Comparison of ENCODE assay signal across 42 mouse cellular contexts in the genomic region with DNA sequence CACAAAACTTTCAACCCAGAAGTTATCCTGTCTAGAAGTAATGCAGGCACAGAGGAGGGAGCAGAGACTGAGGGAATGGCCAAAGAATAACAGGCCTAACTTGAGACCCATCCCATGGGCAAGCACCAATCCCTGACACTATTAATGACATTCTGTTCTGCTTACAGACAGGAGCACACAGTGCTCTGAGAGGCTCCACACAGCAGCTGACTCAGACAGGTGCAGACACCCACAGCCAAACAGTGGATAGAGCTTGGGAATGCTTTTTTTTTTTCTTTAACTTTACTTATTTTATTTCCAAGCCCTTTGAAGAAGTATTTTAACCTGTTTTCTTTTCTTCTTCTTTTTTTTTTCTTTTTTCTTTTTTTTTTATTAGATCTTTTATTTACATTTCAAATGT. TPM values are rescaled to one million over a fixed set of nuclear protein-coding genes. Genes with fewer than 3 reads are reported as not detected.
"Had no signal": no experiment of that assay in that cellular context is flagged by ENCODE, and none has a peak within 500 bp of the region (broad histone marks: within the 10 kb centered on the region; RNA-seq: fewer than 3 reads in every experiment).

No protein-coding gene starts in this region.

- DNase-seq: heart, postnatal 10 days; heart, postnatal 14 days; heart, postnatal 36 days; heart, postnatal 4 days; kidney, adult 11 months; kidney, adult 18-20 months; kidney, adult 2 months; kidney, adult 8-10 months; kidney, adult 9 months; kidney, postnatal 10 days; kidney, postnatal 14 days; kidney, postnatal 25 days; kidney, postnatal 36 days; kidney, postnatal 4 days; layer of hippocampus, adult 9-11 months; layer of hippocampus, postnatal 36 days had no signal

- H3K9me3 ChIP-seq: heart, embryonic 10.5 days; heart, embryonic 12.5 days; heart, embryonic 13.5 days; heart, embryonic 15.5 days; hindbrain, embryonic 10.5 days; hindbrain, embryonic 12.5 days; hindbrain, embryonic 13.5 days; hindbrain, embryonic 15.5 days; intestine, embryonic 15.5 days; kidney, embryonic 15.5 days had no signal

- H3K27me3 ChIP-seq: heart, embryonic 12.5 days; heart, embryonic 13.5 days; heart, embryonic 15.5 days; hindbrain, embryonic 12.5 days; hindbrain, embryonic 13.5 days; hindbrain, embryonic 15.5 days; intestine, embryonic 15.5 days; kidney, embryonic 15.5 days had no signal

- H3K4me2 ChIP-seq: heart, embryonic 11.5 days; heart, embryonic 12.5 days; heart, embryonic 13.5 days; heart, embryonic 15.5 days; hindbrain, embryonic 12.5 days; hindbrain, embryonic 13.5 days; hindbrain, embryonic 14.5 days; hindbrain, embryonic 15.5 days; intestine, embryonic 15.5 days; kidney, embryonic 15.5 days had no signal

- H3K27ac ChIP-seq: heart, embryonic 10.5 days; heart, embryonic 13.5 days; heart, embryonic 15.5 days; hindbrain, embryonic 10.5 days; hindbrain, embryonic 12.5 days; hindbrain, embryonic 13.5 days; hindbrain, embryonic 14.5 days; hindbrain, embryonic 15.5 days; hindbrain, postnatal 0 days; intestine, embryonic 15.5 days; kidney, embryonic 15.5 days; kidney, postnatal 0 days; layer of hippocampus, adult 2 months had no signal

- H3K4me3 ChIP-seq: heart, embryonic 10.5 days; heart, embryonic 12.5 days; heart, embryonic 13.5 days; heart, embryonic 15.5 days; hindbrain, embryonic 10.5 days; hindbrain, embryonic 12.5 days; hindbrain, embryonic 13.5 days; hindbrain, embryonic 15.5 days; intestine, embryonic 15.5 days; kidney, embryonic 15.5 days; layer of hippocampus, adult 2 months had no signal

- H3K4me1 ChIP-seq: intestine, embryonic 15.5 days had no signal

- H3K9ac ChIP-seq: heart, embryonic 12.5 days; heart, embryonic 13.5 days; heart, embryonic 15.5 days; hindbrain, embryonic 12.5 days; hindbrain, embryonic 13.5 days; hindbrain, embryonic 14.5 days; hindbrain, embryonic 15.5 days; intestine, embryonic 15.5 days; kidney, embryonic 15.5 days had no signal

- ATAC-seq: hindbrain, embryonic 16.5 days; hindbrain, postnatal 0 days; inflammation-experienced regulatory T-cells, adult 6 months; intestine, embryonic 15.5 days; intestine, embryonic 16.5 days; intestine, postnatal 0 days had no signal

- H3K36me3 ChIP-seq: hindbrain, embryonic 15.5 days; intestine, embryonic 15.5 days had no signal

RNA-seq across cellular contexts. Expression of a gene that starts 23.6 kb away (rescaled TPM):
- total RNA-seq: heart, adult 8-10 months; heart, postnatal 14 days; heart, postnatal 25 days; heart, postnatal 36 days; heart, postnatal 4 days; hematopoietic stem cell, adult 5-6 weeks; hindbrain, postnatal 0 days; layer of hippocampus, adult 18-20 months; layer of hippocampus, adult 2 months; layer of hippocampus, postnatal 25 days; layer of hippocampus, postnatal 36 days had no signal
- polyA plus RNA-seq: heart, embryonic 10.5 days; heart, embryonic 13.5 days; hindbrain, embryonic 10.5 days; hindbrain, embryonic 11.5 days; inflammation-experienced regulatory T-cells, adult 6 months; intestine, embryonic 16.5 days; intestine, postnatal 0 days; kidney, adult 2 months; large intestine, adult 2 months had no signal
